Mouse (Mus musculus): ENCODE measurements around the gene Mycbp2. TPM values are rescaled to one million over a fixed set of nuclear protein-coding genes. Genes with fewer than 3 reads are reported as not detected.

Mycbp2 gene
- polyA plus RNA-seq, 1 experiment from 2014 or later = 12.9 TPM

DNA sequence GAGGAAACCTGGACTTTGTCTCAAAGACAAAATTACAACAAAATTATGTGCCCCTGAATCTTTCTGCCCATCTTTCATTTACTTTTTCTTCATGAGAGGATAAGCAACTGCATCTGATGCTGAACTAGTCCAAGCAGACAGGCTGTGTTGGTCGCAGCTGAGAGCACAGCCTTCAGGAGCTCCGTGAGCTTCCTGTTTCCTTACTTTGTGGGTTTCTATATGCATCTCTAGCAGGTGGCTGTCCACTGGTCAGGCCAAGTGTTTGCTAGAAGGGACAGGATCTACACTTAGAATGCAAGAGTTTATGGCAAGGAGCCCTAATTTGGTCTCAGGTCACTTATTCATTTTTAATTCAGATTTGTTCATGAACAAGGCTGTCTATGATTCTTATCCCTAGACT is 50.4 kb downstream of the Mycbp2 start:
- H3K27ac ChIP-seq (ENCODE audit: low read length) = no peak overlapping the region

DNA sequence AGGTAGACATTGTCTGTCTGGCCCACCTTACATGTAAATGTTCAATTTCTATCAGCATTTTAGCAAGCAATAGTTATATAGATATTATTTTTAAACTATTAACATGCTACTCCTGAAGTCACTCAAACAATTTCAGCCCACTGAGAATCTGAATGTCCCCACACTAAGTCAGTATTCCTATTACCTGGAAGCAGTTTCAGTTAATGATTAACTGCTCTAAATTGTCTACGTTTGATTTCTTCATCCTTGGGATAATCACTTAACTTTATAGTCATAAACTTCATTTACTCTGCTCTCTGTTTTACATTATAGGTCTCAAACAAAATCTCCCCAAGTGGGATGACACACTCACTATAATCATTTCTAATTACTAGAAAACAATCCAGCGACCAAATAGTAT is 60.0 kb downstream of the Mycbp2 start:
- Histone ChIP-seq H3K27me3 (replicated peaks; ENCODE audit: control insufficient read depth, insufficient read depth, low read length) (no peaks in the 10 kb centered on the region), H3K9ac (ENCODE audit: low read depth, low read length) (no peak overlapping the region), H3K4me1 (ENCODE audit: control insufficient read depth, insufficient read depth, low read length) (no peaks in the 10 kb centered on the region), H3K36me3 (ENCODE audit: control insufficient read depth, insufficient read depth, low read length) (peaks cover 6% of the 10 kb centered on the region; the same call in 1 of the 2 replicates), H3K4me3 (ENCODE audit: low read length) (no peak overlapping the region), H3K4me2 (ENCODE audit: low read depth, low read length) (no peak overlapping the region), H3K9me3 (ENCODE audit: control insufficient read depth, low read length) (no peaks in the 10 kb centered on the region), H3K27ac (ENCODE audit: low read length) (no peak overlapping the region)
- 58% methylated on average over 2 of the region's 2 CpGs for WGBS
- peak; percentile 68 for ATAC-seq

More for the DNA sequence above, 50.4 kb downstream of the Mycbp2 start:
- peaks cover 4% of the 10 kb centered on the region; the same call in 1 of the 2 replicates for H3K36me3 ChIP-seq (ENCODE audit: control insufficient read depth, insufficient read depth, low read length)
- no peaks in the 10 kb centered on the region for H3K27me3 ChIP-seq (replicated peaks; ENCODE audit: control insufficient read depth, insufficient read depth, low read length)
- H3K9me3 ChIP-seq (ENCODE audit: control insufficient read depth, low read length) = no peaks in the 10 kb centered on the region
- H3K4me3 ChIP-seq (ENCODE audit: low read length) = no peak overlapping the region
- H3K4me2 ChIP-seq (ENCODE audit: low read depth, low read length) = no peak overlapping the region
- H3K4me1 ChIP-seq (ENCODE audit: control insufficient read depth, insufficient read depth, low read length) = no peaks in the 10 kb centered on the region
- no peak overlapping the region for H3K9ac ChIP-seq (ENCODE audit: low read depth, low read length)
- WGBS = 94% methylated on average over 2 of the region's 2 CpGs
- no peak for ATAC-seq

DNA sequence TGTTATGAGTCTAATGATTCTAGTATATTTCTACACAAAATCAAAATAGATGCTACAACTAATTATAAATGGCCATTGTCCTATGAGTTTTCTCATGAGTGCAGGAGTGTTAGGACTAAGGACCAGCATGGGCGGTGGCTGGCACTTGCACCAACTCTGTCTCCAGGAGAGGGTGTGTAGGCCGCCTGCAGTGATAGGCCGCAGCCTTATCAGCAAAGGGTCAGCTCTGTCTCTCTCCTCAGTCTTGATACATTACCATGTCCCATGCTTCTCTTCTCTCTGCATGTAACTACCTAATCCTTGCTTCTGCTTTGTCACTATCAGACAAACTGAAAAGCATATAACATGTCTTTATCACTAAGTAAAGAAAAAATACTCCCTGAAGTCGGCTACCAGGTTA is 69.9 kb downstream of the Mycbp2 start:
- 74% methylated on average over 4 of the region's 4 CpGs for WGBS
- no peak for ATAC-seq
- H3K4me1 ChIP-seq (ENCODE audit: control insufficient read depth, insufficient read depth, low read length) = no peaks in the 10 kb centered on the region

DNA sequence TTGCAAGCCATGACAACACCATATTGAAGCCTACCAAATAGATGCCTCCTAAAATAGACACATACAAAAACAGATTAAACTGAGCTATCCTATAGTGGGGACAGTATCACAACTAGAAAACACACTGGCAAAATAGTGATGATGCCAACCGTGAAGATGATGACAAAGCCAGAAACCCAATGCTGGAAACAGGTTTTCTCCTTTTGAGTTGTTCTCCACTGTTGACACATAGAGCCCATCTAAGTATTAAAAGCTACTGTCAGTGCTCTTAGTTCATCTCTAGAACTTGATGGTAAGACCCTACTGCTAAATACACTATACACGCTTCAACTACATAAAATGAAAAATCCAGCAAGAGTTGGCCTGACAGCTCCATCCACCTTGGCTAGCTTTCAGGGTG is 86.2 kb downstream of the Mycbp2 start:
- H3K27ac ChIP-seq (ENCODE audit: low read length) = no peak overlapping the region
- H3K4me1 ChIP-seq (ENCODE audit: control insufficient read depth, insufficient read depth, low read length) = no peaks in the 10 kb centered on the region
- H3K4me2 ChIP-seq (ENCODE audit: low read depth, low read length) = no peak overlapping the region
- H3K9ac ChIP-seq (ENCODE audit: low read depth, low read length) = no peak overlapping the region
- no peak overlapping the region for H3K4me3 ChIP-seq (ENCODE audit: low read length)
- ATAC-seq = no peak
- 0 out of 2 replicates have a peak, but pooled peaks cover 3% of the 10 kb centered on the region for H3K36me3 ChIP-seq (ENCODE audit: control insufficient read depth, insufficient read depth, low read length)
- H3K27me3 ChIP-seq (replicated peaks; ENCODE audit: control insufficient read depth, insufficient read depth, low read length) = no peaks in the 10 kb centered on the region
- no peaks in the 10 kb centered on the region for H3K9me3 ChIP-seq (ENCODE audit: control insufficient read depth, low read length)
- WGBS = 99% methylated on average over 2 of the region's 2 CpGs

More for the DNA sequence above, 69.9 kb downstream of the Mycbp2 start:
- H3K9ac ChIP-seq (ENCODE audit: low read depth, low read length) = no peak overlapping the region
- H3K27ac ChIP-seq (ENCODE audit: low read length) = no peak overlapping the region
- no peaks in the 10 kb centered on the region for H3K9me3 ChIP-seq (ENCODE audit: control insufficient read depth, low read length)
- H3K36me3 ChIP-seq (ENCODE audit: control insufficient read depth, insufficient read depth, low read length) = no peaks in the 10 kb centered on the region; the same call in 1 of the 2 replicates
- H3K4me3 ChIP-seq (ENCODE audit: low read length) = no peak overlapping the region
- H3K4me2 ChIP-seq (ENCODE audit: low read depth, low read length) = no peak overlapping the region
- H3K27me3 ChIP-seq (replicated peaks; ENCODE audit: control insufficient read depth, insufficient read depth, low read length) = no peaks in the 10 kb centered on the region

DNA sequence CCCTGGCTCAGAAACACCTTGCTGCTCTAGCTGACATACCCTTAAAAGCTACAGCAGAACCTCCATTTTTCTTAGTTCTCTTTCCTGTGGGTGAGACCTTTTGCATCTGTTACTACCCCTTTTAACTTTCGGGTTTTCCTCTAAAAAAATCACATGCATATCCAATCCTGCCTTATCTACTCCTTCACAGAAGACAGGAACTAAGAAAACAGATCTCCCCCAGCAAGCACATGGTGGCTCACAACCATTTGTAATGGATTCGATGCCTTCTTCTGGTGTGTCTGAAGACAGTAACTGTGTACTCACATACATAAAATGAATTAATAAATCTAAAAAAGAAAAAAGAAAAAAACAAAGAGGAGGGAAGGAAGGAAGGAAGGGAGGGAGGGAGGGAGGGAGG is 87.9 kb downstream of the Mycbp2 start:
- Histone ChIP-seq H3K4me1 (ENCODE audit: control insufficient read depth, insufficient read depth, low read length) (no peaks in the 10 kb centered on the region), H3K27me3 (replicated peaks; ENCODE audit: control insufficient read depth, insufficient read depth, low read length) (no peaks in the 10 kb centered on the region), H3K4me3 (ENCODE audit: low read length) (no peak overlapping the region), H3K9ac (ENCODE audit: low read depth, low read length) (no peak overlapping the region), H3K9me3 (ENCODE audit: control insufficient read depth, low read length) (no peaks in the 10 kb centered on the region), H3K27ac (ENCODE audit: low read length) (no peak overlapping the region), H3K4me2 (ENCODE audit: low read depth, low read length) (no peak overlapping the region), H3K36me3 (ENCODE audit: control insufficient read depth, insufficient read depth, low read length) (0 out of 2 replicates have a peak, but pooled peaks cover 3% of the 10 kb centered on the region)
- WGBS = 90% methylated on average over 2 of the region's 2 CpGs
- ATAC-seq = no peak

DNA sequence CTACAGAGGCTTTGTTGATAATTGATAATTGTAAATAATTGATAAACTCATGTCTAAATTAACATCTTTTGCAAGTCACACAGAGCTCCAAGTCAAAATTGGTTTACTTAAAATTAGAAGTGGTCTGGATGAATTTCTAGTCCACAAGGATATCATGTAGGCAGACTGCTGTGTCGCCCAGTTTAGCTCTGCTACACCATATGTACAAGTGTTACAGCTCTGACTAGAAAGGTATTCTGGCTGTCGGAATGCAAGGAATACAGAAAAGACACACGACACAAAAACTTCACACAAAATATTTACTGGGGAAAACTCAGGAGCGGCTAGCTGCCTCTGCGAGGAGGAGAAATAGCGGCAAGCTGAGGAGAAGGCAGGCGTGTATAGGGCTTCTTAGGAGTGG is 89.7 kb downstream of the Mycbp2 start:
- no peaks in the 10 kb centered on the region for H3K27me3 ChIP-seq (replicated peaks; ENCODE audit: control insufficient read depth, insufficient read depth, low read length)
- no peak overlapping the region for H3K9ac ChIP-seq (ENCODE audit: low read depth, low read length)
- 0 out of 2 replicates have a peak, but pooled peaks cover 3% of the 10 kb centered on the region for H3K36me3 ChIP-seq (ENCODE audit: control insufficient read depth, insufficient read depth, low read length)
- no peak overlapping the region for H3K4me2 ChIP-seq (ENCODE audit: low read depth, low read length)
- H3K27ac ChIP-seq (ENCODE audit: low read length) = no peak overlapping the region
- no peaks in the 10 kb centered on the region for H3K4me1 ChIP-seq (ENCODE audit: control insufficient read depth, insufficient read depth, low read length)
- no peak overlapping the region for H3K4me3 ChIP-seq (ENCODE audit: low read length)
- no peaks in the 10 kb centered on the region for H3K9me3 ChIP-seq (ENCODE audit: control insufficient read depth, low read length)
- ATAC-seq = no peak
- WGBS = 90% methylated on average over 7 of the region's 7 CpGs

DNA sequence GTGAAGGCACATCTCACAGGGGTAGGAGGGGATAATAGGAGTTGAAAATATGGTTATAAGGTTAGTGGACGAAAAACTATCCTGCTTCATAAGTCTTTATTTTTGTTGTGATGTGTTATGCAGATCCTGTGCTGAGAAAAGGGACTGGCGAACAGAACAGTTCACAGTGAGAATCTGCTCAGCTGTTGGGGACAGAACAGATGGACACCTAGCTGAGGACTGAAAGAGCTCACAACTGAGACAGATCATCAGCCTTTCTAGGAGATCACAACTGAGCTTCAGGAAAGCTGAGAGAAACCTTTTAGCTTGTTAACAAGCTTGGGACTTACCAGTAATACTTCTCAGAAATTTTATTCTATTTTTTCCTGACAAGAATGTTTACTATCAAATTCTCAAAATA is 92.3 kb downstream of the Mycbp2 start:
- Histone ChIP-seq H3K27me3 (replicated peaks; ENCODE audit: control insufficient read depth, insufficient read depth, low read length) (no peaks in the 10 kb centered on the region), H3K9ac (ENCODE audit: low read depth, low read length) (no peak overlapping the region), H3K4me2 (ENCODE audit: low read depth, low read length) (no peak overlapping the region), H3K4me1 (ENCODE audit: control insufficient read depth, insufficient read depth, low read length) (no peaks in the 10 kb centered on the region), H3K9me3 (ENCODE audit: control insufficient read depth, low read length) (no peaks in the 10 kb centered on the region), H3K4me3 (ENCODE audit: low read length) (no peak overlapping the region), H3K36me3 (ENCODE audit: control insufficient read depth, insufficient read depth, low read length) (0 out of 2 replicates have a peak, but pooled peaks cover under 1% of the 10 kb centered on the region), H3K27ac (ENCODE audit: low read length) (no peak overlapping the region)
- no peak for ATAC-seq
- 89% methylated on average over 2 of the region's 2 CpGs for WGBS

DNA sequence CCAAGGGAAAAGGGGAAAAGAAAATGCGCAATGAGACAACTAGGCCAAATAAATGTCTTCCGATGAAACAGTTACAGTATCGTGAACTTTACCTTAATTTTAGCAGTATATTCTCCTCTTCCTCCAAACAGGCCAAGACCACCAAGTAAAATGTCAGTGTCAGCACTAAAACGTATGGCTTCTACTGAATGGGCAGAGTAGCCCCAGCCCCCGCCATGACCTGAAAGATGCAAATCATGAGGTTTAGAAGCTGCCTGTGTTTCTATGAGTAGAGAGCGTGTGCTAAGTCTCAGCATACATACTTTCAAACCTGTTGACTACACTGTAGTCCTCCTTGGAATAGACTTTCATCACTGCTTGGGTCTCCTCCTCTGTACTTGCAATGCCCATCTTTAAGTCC is 104.6 kb downstream of the Mycbp2 start:
- peaks cover 9% of the 10 kb centered on the region; the same call in 1 of the 2 replicates for H3K36me3 ChIP-seq (ENCODE audit: control insufficient read depth, insufficient read depth, low read length)
- no peak overlapping the region for H3K9ac ChIP-seq (ENCODE audit: low read depth, low read length)
- H3K27ac ChIP-seq (ENCODE audit: low read length) = no peak overlapping the region
- H3K4me2 ChIP-seq (ENCODE audit: low read depth, low read length) = no peak overlapping the region
- H3K4me1 ChIP-seq (ENCODE audit: control insufficient read depth, insufficient read depth, low read length) = no peaks in the 10 kb centered on the region
- H3K27me3 ChIP-seq (replicated peaks; ENCODE audit: control insufficient read depth, insufficient read depth, low read length) = no peaks in the 10 kb centered on the region
- ATAC-seq = no peak
- 95% methylated on average over 6 of the region's 6 CpGs for WGBS
- H3K9me3 ChIP-seq (ENCODE audit: control insufficient read depth, low read length) = no peaks in the 10 kb centered on the region
- no peak overlapping the region for H3K4me3 ChIP-seq (ENCODE audit: low read length)

DNA sequence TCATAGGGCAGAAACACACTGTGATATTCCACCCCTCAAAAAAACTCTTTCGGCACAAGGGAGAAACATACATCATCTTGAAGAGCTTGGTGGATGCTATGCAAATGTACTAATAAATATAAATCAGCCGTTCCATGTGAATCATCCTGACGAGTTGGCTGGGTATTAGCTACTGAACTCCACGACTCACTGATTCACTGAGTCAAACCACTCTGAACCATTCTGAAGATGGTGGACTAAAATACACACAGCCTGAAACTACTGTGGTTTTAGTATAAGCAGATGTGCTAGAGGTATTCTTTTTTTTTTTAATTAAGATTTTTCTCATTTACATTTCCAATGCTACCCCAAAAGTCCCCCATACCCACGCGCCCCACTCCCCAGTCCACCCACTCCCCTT is 111.8 kb downstream of the Mycbp2 start:
- Histone ChIP-seq H3K9me3 (ENCODE audit: control insufficient read depth, low read length) (no peaks in the 10 kb centered on the region), H3K27me3 (replicated peaks; ENCODE audit: control insufficient read depth, insufficient read depth, low read length) (no peaks in the 10 kb centered on the region), H3K4me2 (ENCODE audit: low read depth, low read length) (no peak overlapping the region), H3K27ac (ENCODE audit: low read length) (no peak overlapping the region), H3K4me1 (ENCODE audit: control insufficient read depth, insufficient read depth, low read length) (no peaks in the 10 kb centered on the region), H3K9ac (ENCODE audit: low read depth, low read length) (no peak overlapping the region), H3K36me3 (ENCODE audit: control insufficient read depth, insufficient read depth, low read length) (0 out of 2 replicates have a peak, but pooled peaks cover 2% of the 10 kb centered on the region), H3K4me3 (ENCODE audit: low read length) (no peak overlapping the region)
- ATAC-seq = no peak
- 95% methylated on average over 6 of the region's 6 CpGs for WGBS
